Mouse (Mus musculus) embryonic fibroblast, embryonic 13.5 days (primary cell): Measurements from ENCODE around the gene Mpzl1. TPM values are rescaled to one million over a fixed set of nuclear protein-coding genes. Genes with fewer than 3 reads are reported as not detected.

Experiments
- H3K27ac ChIP-seq: 2 replicates; pipeline ENCODE4 v1.5.1; 2012; ENCODE audit warnings: low read length, control low read depth, inconsistent platforms; ENCODE audit not compliant: insufficient read depth
- H3K4me1 ChIP-seq: 2 replicates; pipeline ENCODE4 v1.6.1; 2011; ENCODE audit warnings: low read length; ENCODE audit not compliant: control insufficient read depth, insufficient read depth
- H3K4me3 ChIP-seq: 2 replicates; pipeline ENCODE4 v1.5.1; 2011; ENCODE audit warnings: mild to moderate bottlenecking, control low read depth, low read length; ENCODE audit not compliant: insufficient read depth
- CTCF ChIP-seq: IDR thresholded peaks from 2 replicates; pipeline ENCODE4 v1.5.1; 2011; ENCODE audit warnings: mild to moderate bottlenecking, control low read depth, low read length, moderate library complexity, borderline replicate concordance; ENCODE audit not compliant: insufficient read depth
- POLR2A ChIP-seq: IDR thresholded peaks from 2 replicates; pipeline ENCODE4 v1.6.1; 2011; ENCODE audit warnings: low read depth, mild to moderate bottlenecking, control low read depth, low read length, moderate library complexity
- polyA plus RNA-seq: library from polyadenylated mRNA; stranded (reverse); fragments of >200 nt; gene quantifications from 2 replicates; pipeline ENCODE4 v1.2.4, GENCODE M21; 2011; ENCODE audit warnings: low read depth; ENCODE audit not compliant: missing spikeins, insufficient read length

Mpzl1 gene
- polyA plus RNA-seq, 1 experiment, result 89.6 TPM

- no peak overlapping the region for H3K27ac ChIP-seq
- no peak overlapping the region for H3K4me3 ChIP-seq
- H3K4me1 ChIP-seq, result no peaks in the 10 kb centered on the region
- no peak for TF ChIP-seq POLR2A
- no peak for TF ChIP-seq CTCF
Measured at GRCm38 (mm10) chr1:165660774-165661173, 26.4 kb upstream of the Mpzl1 start.

- no peak for TF ChIP-seq POLR2A
- TF ChIP-seq CTCF, result peak; percentile 72
- no peak overlapping the region for H3K4me3 ChIP-seq
Measured at GRCm38 (mm10) chr1:165658602-165659001, 24.3 kb upstream of the Mpzl1 start.

GRCm38 (mm10) chr1:165655482-165655881, 21.1 kb upstream of the Mpzl1 start:
- Histone ChIP-seq H3K27ac (no peak overlapping the region), H3K4me3 (no peak overlapping the region), H3K4me1 (no peaks in the 10 kb centered on the region)
- no peak for TF ChIP-seq POLR2A
- TF ChIP-seq CTCF, result no peak

More at GRCm38 (mm10) chr1:165658602-165659001, 24.3 kb upstream of the Mpzl1 start:
- H3K27ac ChIP-seq, result no peak overlapping the region
- no peaks in the 10 kb centered on the region for H3K4me1 ChIP-seq

GRCm38 (mm10) chr1:165655022-165655421, 20.7 kb upstream of the Mpzl1 start:
- no peak overlapping the region for H3K27ac ChIP-seq
- TF ChIP-seq CTCF, result no peak
- TF ChIP-seq POLR2A, result no peak
- H3K4me1 ChIP-seq, result no peaks in the 10 kb centered on the region
- H3K4me3 ChIP-seq, result no peak overlapping the region

GRCm38 (mm10) chr1:165653126-165653885, 19.0 kb upstream of the Mpzl1 start:
- H3K4me3 ChIP-seq, result no peak overlapping the region
- TF ChIP-seq POLR2A (no peak), CTCF (no peak)
- no peak overlapping the region for H3K27ac ChIP-seq
- H3K4me1 ChIP-seq, result no peaks in the 10 kb centered on the region

- Histone ChIP-seq H3K27ac (no peak overlapping the region), H3K4me3 (no peak overlapping the region), H3K4me1 (no peaks in the 10 kb centered on the region)
- TF ChIP-seq CTCF, result no peak
- no peak for TF ChIP-seq POLR2A
Measured at GRCm38 (mm10) chr1:165652507-165652906, 18.2 kb upstream of the Mpzl1 start.

- no peak overlapping the region for H3K4me3 ChIP-seq
- no peak for TF ChIP-seq CTCF
- TF ChIP-seq POLR2A, result no peak
- H3K4me1 ChIP-seq, result no peaks in the 10 kb centered on the region
- H3K27ac ChIP-seq, result no peak overlapping the region
Measured at GRCm38 (mm10) chr1:165651158-165651557, 16.8 kb upstream of the Mpzl1 start.

- Histone ChIP-seq H3K27ac (no peak overlapping the region), H3K4me1 (peaks cover 3% of the 10 kb centered on the region; the same call in 1 of the 2 replicates), H3K4me3 (no peak overlapping the region)
- TF ChIP-seq CTCF, result no peak
- TF ChIP-seq POLR2A, result no peak
Measured at GRCm38 (mm10) chr1:165645102-165645501, 10.8 kb upstream of the Mpzl1 start.

- peaks cover 3% of the 10 kb centered on the region; the same call in 1 of the 2 replicates for H3K4me1 ChIP-seq
- TF ChIP-seq POLR2A (no peak), CTCF (no peak)
- no peak overlapping the region for H3K4me3 ChIP-seq
- peak overlapping the region; percentile 27 for H3K27ac ChIP-seq
Measured at GRCm38 (mm10) chr1:165643735-165644134, 9.4 kb upstream of the Mpzl1 start.

- peaks cover 3% of the 10 kb centered on the region; the same call in 1 of the 2 replicates for H3K4me1 ChIP-seq
- H3K4me3 ChIP-seq, result peak overlapping the region; percentile 75
- H3K27ac ChIP-seq, result peak overlapping the region; percentile 87
- TF ChIP-seq POLR2A (peak; percentile 94), CTCF (no peak)
Measured at GRCm38 (mm10) chr1:165642780-165643311, 8.5 kb upstream of the Mpzl1 start.
